Mouse (Mus musculus) thymus, adult 2 months (tissue): ENCODE measurements around the gene Otud6a.

ENCODE experiments used
- CTCF ChIP-seq: fragments of 200-500 bp; IDR thresholded peaks from 2 replicates; pipeline ENCODE4 v1.5.1; 2012; ENCODE audit warnings: mild to moderate bottlenecking, control low read depth, low read length, moderate library complexity, borderline replicate concordance; ENCODE audit not compliant: control insufficient read depth, poor library complexity, insufficient read depth; ENCODE audit errors: extremely low read depth
- POLR2A ChIP-seq: fragments of 200-500 bp; IDR thresholded peaks from 2 replicates; pipeline ENCODE4 v1.6.1; 2012; ENCODE audit warnings: mild to moderate bottlenecking, low read length, control low read depth, moderate library complexity; ENCODE audit not compliant: control insufficient read depth, poor library complexity, insufficient read depth; ENCODE audit errors: extremely low read depth

DNA sequence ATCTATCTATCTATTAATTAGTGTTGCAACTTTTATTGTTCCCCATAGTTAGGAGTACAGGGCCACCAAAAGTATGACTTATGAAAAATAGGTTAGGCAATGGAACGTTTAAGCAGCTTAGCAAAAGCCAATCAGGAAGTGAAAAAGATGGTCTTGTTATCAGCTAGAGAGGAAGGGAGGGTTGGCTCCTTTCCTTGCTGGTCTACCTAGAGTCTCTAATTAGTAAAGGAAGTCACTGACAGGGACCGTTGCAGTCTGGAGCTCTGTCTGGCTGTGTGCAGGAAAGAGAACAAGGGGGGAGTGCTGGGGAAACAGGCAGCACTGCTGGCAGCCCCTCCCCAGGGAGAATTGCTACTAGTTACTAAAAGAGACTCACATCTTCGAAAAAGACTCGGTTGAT, 39.2 kb downstream of the Otud6a start:
- TF ChIP-seq POLR2A (no peak), CTCF (no peak)
